ENCODE assay signal across 8 mouse cellular contexts in the genomic region with DNA sequence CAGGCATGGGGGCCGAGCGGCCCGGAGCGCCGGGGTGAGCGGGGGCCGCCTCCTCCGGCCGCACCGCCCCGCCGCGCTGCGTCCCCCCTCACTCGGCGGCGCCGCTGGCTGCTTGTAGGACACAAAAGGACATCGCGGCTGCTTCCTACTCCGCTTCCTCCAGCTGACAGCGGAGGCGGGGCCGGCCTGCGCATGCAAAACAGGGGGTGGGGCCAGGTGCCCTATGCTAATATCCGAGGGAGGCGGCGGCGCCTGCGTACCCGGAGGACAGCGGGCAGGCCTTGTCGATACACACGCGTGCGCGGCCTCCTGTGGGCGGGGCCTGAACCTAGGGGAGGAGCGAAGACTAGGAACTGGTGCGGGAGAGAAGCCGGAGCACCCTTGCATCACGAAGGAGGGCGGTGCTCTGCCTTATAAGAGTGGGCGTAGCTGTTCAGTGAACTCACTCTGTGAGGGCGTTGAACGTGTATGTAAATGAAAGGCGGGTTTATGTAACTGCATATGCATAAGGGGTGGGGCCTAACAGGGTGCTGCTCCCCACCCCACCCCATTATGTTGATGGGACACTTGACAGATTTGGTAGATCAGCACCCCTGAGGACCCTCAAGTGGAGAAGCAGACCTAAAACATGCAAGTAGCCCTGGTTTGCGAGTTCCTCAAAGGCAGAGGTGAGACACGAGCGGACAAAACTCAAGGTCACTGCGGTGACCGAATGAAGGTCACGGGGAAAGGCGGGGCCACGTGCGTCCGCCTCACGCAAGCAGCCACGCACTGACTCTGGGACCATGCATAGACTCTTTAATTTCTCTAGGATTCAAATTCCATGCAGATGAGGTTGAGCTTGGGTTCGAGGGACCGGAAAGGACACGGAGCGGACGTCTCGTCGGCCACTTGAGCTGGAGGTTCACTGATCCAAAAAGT. TPM values are rescaled to one million over a fixed set of nuclear protein-coding genes. Genes with fewer than 3 reads are reported as not detected.
DNase-seq lines count a peak whose midpoint lies in the region; ATAC-seq lines count a peak whose summit lies in the region.

A gene (minus strand): TSS at position 167 of the 921 bp plus-strand sequence.

- DNase-seq in adrenal gland, adult (ENCODE audit: inconsistent age in 2 of 2, low spot score in 1 of 2), result peak; percentile 100
- DNase-seq in embryo, embryonic 10.5 days (ENCODE audit: low spot score), result peak; percentile 100
- peak; percentile 100 for DNase-seq in gastrocnemius, postnatal 14 days
- DNase-seq in left cerebral cortex, postnatal 10 days (ENCODE audit: extremely low spot score in 1 of 2, low spot score in 2 of 2), result peak; percentile 100
- peak; percentile 100 for DNase-seq in right cerebral cortex, postnatal 25 days
- DNase-seq in urinary bladder, postnatal 4 days (ENCODE audit: low spot score in 2 of 2), result peak; percentile 100

- intact Hi-C loops in gastrocnemius, postnatal 14 days (cut with DNase I; ENCODE audit: low total_unique reads), result no loop called here
- intact Hi-C loops in left cerebral cortex, postnatal 10 days (cut with DNase I), result loop anchor here (5.0 to 10.0 kb wide), 2 partner anchors 103 to 430 kb away; no protein-coding TSS in a partner anchor

- peak; percentile 94 for ATAC-seq in inflammation-experienced regulatory T-cells, adult 6 months
- peak; percentile 92 for ATAC-seq in megakaryocyte-erythroid progenitor cell, adult 5-6 weeks (replicated peaks; ENCODE audit: low FRiP score, low TSS enrichment, poor library complexity, severe bottlenecking)

RNA-seq across cellular contexts. Expression of the gene that starts here (rescaled TPM):
- 10 to 100 TPM; 47.7 to 52.0 TPM for total RNA-seq in gastrocnemius, postnatal 14 days (2021)
- polyA plus RNA-seq in inflammation-experienced regulatory T-cells, adult 6 months (2017; shearing (Covaris generic)), result 1 to 10 TPM; 2.3 to 4.4 (median 4.2) TPM
- 10 to 100 TPM; 41.4 to 43.5 TPM for total RNA-seq in left cerebral cortex, postnatal 10 days (2021)
- 14.1 and 18.9 TPM in 2 replicates for total RNA-seq in megakaryocyte-erythroid progenitor cell, adult 5-6 weeks (2014; fragmentation: Nextera tagmentation)
- total RNA-seq in megakaryocyte-erythroid progenitor cell, adult 5-6 weeks (2017), result 10.8 and 18.4 TPM in 2 replicates

Comparison
In these comparisons a context has a peak if more than half of its experiments do, and no peak if none do; other contexts are left out.
1. Peak in every context shown above with its lines: DNase-seq and ATAC-seq.